Mouse (Mus musculus) embryo, embryonic 11.5 days (tissue): ENCODE data around the gene Marveld1.

ENCODE experiments used
- DNase-seq: peaks from one replicate; pipeline ENCODE4 v3.0.0-alpha.2; 2012; ENCODE audit warnings: low read depth, low spot score

Marveld1 gene

DNA sequence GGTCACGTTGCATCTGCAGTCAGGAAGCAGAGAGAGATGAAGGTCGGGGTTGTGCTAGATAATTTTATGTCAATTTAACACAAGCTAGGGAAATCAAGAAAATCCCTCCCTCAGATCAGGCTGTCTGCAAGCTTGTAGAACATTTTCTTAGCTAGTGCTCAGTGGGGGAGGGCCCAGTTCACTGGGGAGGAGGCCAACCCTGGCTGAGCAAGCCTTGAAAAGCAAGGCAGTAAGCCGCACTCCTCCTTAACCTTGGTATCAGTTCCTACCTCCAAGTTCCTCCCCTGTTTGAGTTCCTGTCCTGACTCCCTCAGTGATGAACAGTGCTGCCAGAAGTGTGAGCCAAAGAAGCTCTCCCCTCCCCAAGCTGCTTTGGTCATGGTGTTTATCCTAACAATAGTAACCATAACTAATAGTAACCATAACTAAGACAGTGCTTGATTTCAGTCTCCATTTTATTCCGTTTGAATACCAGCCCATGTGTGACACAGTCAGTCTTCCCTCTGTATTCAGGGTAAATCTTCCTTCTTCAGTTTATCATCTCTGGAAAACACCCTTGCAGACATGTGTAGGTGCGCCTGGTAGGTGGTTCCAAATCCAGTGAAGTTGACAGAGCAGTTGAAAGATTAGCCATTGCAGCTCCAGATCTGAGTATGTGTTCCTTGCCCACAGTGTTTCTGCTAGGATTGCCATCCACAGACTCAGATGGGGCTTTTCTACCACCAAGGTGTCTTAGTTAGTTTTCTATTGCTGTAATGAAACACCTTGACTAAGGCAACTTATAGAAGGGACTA is 7.3 kb upstream of the Marveld1 start:
- DNase-seq: no peak

DNA sequence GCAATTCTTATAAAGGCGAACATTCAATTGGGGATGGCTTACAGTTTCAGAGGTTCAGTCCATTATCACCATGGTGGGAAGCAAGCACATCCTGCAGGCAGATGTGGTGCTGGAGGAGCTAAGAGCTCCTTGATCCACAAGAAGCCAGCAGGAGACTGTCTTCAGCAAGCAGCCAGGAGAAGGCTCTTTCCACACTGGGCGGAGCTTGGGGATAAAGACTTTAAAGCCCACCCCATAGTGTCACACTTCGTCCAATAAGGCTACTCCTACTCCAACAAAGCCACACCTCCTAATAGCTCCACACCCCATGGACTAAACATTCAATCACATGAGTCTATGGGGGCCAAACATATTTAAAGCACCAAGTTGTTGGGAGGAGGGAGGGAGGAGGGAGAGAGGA is 5.2 kb upstream of the Marveld1 start:
- no peak for DNase-seq

DNA sequence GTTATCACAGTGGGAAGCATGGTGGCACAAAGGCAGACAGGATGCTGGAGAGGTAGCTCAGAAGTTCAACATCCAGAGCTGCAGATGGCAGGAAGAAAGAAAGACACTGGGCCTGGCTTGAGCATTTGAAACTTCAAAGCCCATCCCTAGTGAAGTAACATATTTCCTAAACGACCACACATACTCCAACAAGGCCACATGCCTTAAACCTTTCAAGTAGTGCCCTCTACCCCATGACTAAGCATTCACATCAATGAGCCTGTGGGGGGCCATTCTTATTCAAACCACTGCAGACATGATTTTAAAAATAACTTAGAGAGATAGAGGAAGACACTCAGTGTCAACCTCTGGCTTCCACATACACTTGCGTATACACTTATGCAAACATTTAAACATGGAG is 4.4 kb upstream of the Marveld1 start:
- no peak for DNase-seq

DNA sequence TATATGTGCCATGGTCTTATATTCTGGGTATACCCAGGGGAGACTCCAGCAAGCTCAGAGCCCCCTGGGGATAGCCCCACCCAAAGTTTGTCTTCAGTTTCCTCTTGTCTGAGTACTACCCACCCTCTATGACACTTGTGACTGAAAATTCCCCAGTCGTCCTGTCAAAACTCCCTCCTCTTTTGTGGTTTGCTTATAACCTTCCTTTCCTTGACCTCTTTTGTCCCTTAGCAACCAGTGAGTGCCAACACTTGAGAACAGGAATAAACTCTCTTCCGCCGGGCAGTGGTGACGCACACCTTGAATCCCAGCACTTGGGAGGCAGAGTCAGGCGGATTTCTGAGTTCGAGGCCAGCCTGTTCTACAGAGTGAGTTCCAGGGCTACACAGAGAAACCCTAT is 3.1 kb upstream of the Marveld1 start:
- DNase-seq: no peak

DNA sequence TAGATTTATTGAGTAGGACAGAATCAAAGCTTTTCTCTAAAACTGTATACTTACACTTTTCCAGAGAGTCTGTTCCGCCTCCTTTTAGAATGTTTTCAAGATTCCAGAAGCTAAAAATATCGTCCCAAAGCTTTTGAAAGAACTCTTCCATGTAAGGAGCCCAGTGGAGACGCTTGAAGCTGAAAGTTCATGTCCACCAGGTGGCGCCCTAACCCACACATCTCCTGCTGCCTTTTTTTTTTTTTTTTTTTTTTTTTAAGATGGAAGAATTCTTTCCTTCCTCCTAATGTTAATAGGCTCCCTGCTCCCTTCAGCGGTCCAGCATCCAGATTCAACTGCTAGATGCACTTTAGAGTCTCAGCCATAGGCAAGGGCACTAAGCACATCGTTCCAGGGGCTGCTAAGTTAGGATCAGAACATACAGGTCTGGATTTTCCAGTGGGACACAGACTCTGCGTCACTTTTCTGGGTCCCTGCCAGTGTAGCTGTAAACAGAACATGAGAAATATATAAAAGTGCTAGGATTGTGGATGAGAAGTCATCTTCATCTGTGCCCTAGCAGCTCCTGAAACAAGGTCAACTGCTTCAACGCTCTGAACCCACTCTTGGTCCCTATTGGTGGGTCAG is 2.5 kb upstream of the Marveld1 start:
- peak; percentile 84 for DNase-seq

DNA sequence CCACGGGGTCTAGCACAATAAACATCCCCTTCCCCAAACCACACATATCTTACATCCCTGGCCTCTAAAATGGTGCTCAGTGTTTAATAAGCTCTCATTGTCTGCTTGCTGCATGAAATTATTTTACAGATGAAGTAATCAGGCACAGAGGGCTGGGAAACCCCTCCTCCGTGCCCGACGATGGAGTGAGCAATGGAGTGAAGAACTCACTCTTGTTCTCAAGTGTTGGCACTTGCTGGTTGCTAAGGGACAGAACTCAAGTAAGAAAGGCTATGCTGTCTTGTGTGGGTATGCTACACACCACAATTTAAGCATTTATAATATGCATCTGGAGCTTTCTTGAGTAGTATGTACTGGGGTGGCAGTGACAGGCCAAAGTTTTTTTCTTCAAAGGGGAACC is 2.0 kb upstream of the Marveld1 start:
- no peak for DNase-seq

DNA sequence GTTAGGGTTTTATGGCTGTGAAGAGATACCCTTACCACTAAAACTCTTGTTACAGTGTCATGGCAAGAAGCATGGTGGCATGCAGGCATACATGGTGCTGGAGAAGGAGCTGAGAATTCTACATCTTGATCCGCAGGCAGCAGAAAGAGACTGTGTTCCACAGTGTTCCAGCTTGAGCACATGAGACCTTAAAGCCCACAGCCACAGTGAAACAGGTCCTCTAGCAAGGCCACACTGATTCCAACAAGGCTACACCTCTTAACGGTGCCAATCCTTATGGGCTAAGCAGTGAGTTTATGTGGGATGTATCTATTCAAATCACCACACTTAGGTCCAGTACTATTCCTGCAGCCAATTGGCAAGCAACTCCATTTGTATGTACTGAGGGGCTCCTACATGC is 1.5 kb upstream of the Marveld1 start:
- DNase-seq: no peak

DNA sequence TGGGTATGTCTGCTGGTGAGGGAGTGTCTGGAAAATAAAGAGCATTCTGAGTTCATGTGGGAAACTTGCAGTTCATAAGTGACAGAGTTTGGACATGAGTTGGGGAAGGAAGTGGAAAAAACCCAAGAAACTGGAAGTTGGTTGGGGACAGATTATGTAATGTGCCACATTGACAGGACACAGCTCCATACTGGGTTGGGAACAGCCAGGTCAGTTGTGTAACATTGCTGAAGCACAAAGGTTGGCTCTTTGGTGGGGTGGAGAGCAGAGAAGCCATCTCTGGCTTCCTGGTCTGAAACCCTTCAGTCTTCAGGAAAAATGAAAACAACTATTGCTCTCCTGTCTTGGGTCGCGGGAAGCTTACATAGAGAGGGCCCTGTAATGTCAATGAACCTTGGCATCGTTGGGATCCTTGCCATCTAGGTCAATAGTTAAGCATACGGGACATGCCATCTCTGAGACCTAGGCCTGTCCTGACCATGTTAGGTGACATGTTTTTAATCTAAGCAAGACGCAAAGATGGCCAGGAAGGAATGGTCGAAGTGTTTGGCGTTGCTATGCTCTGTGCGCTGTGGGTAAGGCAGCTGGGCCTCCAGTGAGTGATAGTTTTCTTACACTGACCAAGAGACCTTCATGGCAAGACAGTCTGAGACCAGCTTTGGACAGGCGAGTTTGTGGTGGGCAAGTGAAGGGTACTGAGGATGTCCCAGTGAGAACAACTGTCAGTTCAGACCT is 757 bp upstream of the Marveld1 start:
- no peak for DNase-seq

DNA sequence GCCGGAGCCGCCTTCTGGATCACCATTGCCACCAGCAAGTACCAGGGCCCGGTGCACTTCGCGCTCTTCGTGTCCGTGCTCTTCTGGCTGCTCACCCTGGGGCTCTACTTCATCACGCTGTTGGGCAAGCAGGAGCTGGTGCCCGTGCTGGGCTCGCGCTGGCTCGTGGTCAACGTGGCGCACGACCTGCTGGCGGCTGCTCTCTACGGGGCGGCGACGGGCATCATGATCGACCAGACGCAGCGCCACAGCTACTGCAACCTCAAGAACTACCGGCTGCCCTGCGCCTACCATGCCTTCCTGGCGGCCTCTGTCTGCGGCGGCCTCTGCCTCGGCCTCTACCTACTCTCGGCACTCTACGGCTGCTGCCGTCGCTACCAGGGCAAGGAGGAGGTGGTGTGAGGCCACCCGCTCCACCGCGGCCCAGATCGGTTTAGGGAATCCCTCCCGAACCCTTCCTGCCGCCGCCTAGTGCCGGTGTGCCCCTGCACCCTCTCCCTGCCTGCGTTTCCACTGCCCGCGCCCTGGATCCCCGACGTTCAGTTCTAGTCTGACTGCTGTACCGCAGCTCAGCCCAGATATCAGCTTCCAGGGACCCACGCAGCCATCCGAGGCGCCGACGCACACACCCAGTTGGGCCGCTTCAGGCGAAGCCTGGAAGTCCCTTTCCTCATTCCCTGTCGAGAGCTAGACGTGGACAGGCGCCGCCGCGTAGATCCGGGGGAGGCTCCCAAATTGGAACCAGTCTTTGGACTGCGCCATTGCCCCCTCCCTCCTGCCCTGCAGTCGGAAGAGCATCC is 769 bp downstream of the Marveld1 start:
- DNase-seq: no peak

DNA sequence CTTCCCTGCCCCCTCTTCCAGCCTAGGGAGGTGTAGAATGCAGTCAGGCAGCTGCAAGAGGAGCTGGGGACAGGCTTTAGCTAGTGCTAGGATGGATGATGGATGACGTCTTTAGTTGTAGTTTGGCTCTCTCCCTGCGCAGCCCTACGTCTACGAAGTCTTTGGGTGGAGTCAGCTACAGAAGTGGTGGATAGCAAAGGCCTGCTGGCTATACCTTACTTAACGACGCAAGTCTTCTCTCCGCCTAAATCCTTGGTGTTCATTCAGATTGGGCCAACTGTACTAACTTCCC is 1.3 kb downstream of the Marveld1 start:
- DNase-seq: no peak

DNA sequence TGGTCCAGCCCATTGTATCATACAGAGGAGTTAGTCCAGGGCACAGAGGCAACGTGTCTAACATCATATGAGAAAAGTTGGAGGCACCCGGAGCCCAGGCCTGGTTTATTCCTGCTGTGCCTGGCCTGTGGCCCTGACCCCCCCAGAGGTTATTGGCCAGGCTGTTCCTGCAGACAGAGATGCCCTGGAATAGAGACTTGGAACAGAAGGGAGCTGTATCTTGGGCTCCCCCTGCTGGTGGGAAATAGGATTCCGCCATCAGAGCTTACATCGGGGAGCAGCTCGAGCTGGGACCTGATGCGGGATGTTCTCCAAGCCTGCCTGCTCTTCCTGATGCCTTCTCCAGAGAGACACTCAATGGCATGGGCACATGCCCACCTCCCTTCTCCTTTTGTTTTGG is 4.8 kb downstream of the Marveld1 start:
- peak; percentile 75 for DNase-seq

DNA sequence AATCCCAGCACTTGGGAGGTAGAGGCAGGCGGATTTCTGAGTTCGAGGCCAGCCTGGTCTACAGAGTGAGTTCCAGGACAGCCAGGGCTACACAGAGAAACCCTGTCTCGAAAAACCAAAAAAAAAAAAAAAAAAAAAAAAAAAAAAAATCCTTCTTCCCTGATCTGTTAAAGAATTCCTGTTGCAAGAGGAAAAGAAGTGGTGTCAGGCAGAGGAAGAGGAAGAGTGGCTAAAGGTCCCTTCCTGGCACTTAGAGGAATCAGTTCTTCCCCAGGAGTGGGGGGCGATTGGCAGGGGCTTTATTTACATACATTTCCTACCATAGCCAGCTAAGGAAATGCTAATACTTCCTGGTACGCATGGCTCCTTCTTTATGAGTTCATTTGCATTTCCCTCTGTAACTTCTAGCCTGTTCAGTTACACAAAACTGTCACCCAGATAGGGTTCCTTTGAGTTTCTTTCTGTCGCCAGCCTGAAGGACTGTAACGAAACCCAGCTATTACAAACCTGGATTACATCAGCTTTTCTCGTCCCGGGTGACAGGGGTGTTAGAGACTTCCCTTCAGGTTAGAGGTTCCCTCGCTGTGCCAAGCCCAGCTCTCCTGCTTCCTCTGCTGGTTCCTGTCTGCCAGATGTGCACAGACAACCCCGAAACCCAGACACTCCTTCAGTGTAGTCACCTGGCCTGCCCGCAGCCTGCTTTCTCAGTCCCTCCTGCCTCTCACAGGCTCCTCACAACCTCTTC is 10.5 kb downstream of the Marveld1 start:
- DNase-seq: no peak

DNA sequence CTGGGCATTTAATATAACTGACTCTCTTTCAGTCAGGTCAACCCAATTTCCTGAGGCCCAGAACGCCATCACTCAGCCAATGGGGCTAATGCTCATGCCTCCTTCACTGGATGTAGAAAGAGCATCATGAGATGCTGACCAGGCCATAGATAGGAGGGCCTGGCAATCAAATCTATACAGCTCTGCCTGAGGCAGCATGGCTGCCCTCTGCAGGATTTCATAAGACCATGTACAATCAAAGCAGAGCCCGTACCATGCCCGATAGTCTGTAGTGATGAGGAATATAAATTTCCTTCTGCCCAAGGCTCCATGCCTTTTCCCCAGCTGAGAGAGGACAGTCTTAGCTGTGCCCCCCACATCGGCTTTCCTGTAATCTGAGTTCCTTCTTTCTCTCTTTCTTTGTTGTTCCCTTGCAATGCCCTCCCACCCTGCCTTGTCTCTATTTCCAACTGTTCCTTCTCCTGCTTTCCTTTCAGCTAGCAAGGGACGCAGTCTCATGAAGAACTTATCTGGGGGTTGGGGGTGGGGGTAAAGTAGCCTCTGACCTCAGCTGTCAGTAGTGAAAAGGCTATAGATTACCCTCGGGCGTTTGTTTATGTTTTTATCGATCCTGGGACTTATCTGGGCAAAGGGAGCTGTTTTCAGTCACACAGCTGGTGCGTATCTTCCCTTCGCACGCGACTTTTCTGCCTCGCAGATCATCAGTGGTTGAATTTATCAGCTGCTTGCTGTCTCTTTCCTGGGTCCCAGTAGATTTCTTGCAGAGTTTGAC is 11.2 kb downstream of the Marveld1 start:
- DNase-seq: no peak

DNA sequence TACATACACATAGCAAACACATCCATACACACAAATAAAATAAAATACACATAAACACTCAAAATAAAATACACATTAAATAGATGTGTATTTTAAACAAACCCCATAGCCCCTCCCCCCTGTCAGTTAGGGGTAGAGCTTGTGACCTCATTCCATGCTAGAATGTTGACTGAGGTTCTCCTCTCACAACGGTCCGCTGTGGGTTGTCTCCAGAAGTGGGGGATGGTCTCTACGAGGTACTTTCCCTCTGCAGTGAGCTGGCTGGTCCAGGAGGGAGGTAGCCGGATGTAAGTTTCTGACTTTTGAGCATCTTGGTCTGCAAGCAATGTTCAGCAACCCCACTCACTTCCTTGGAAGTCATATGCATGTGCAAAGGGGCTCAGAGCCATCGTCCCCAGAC is 16.6 kb downstream of the Marveld1 start, which contains the start of gene Zfyve27:
TSS of gene Zfyve27 (plus strand) at position 188 of the 400 bp plus-strand sequence.
- no peak for DNase-seq

DNA sequence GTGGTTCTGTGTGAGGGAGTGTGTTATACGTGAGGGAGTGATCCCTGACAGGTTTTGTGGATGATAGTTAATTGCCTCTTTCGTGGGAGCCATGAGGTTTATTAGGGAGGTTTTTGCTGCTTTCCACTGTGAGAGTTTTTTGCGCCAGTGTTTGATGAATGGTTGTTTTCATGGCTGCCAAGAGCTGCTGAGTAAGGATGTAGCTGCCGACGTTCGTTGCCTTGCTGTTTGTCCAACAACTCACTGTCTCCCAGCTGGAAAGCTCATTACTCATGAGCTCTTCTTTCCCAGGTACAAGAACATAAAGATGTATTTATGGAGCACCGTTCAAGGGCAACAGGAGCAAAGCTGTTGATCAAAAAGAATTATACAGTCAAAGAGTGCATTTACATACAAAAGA is 17.0 kb downstream of the Marveld1 start:
- DNase-seq: no peak

DNA sequence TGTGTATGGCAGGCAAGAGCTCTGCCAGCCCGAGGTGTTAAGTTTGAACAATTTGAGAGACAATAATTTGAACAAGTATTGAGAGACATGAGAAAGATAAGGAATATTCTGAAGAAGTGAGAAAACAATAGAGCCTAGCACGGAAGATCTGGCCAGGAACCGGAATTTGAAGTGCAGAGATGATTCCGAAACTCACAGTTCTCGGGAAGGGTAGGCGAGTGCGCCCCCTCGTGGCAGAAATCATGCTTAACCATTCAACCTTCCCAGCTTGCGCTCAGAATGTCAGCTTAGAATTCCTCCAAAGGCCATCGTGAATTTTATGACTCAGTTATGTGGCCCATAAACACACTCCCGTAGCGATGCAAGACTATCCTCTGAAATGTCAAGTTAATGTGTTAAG is 18.9 kb downstream of the Marveld1 start:
- DNase-seq: peak; percentile 74

DNA sequence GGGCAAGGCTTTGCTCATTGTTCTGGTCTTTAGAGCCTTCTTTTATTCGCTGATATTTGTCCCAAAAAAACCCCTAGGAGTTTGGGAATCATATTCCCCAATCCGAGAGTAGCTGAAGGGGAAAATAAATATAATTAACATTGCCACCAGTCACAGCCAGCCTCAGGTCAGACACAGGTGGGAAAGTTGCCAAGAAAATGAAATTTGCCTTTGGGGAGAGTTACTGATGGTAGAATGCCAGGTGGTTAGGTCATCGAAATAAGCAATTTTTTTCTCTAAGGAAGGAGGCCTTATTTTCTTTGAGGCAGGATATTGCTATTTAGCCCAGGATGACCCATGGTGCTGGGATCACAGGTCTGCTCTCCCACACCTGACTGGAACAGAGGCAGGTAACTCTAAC is 19.6 kb downstream of the Marveld1 start:
- no peak for DNase-seq

DNA sequence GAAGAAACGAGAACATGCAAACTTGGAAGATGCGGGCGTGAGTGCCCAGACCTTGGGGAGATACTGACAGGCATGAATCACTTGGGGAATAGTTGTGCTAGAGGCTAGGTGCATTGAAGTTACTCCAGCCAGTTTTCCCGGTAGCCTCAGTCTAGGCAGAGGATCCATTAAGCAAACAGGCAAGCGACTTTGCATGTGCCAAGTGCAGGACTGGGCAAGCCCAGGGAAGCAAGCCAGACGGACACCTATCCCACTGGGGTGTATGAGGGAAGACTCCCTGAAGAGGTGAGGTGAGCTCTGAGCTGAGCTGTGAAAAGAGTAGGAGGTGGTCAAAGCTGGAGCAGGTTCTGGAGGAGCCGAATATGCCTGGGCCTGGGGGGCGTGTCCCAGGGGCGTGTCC is 20.3 kb downstream of the Marveld1 start:
- no peak for DNase-seq

DNA sequence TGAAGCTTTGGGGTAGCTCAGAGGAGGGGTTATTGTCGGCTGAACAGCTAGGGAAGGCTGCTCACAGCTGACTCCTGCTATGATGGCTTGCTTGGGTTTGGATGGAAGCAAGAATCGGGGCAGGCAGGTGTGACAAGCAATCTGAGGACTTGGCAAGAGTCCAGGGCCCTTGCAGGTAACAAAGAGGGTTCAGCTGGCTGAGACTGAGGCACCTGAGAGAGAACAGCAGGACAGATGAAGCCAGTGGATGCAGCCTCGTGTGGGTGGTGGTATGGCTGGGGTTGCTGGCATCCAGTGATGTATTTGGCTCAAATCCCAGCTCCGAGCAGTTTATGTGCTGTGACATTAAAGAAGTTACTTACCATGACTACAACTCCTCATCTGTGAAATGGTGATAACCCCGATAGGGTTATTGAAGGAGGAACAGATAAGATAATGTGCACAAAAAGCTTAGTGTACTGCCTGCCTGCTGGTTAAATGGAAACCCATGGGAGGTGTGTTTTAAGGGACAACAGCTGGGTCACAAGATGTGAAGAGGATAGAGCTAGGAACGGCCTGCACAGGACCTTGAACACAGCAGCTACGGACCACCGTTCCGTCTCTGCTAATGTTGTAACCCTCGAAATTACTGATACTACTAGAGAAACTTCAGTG is 22.2 kb downstream of the Marveld1 start:
- DNase-seq: no peak
